Mouse (Mus musculus) E14TG2a.4 (cell line): ENCODE measurements around the gene Rab5c.

Source experiments
- CTCF ChIP-seq: conservative IDR thresholded peaks from 2 replicates; pipeline ENCODE4 v1.5.1; 2014; ENCODE audit warnings: low read length
- POU5F1 ChIP-seq: IDR thresholded peaks from 2 replicates; pipeline ENCODE4 v1.6.1; 2014; ENCODE audit warnings: low read length, borderline replicate concordance

GRCm38 (mm10) chr11:100701301-100701700 lies 36.7 kb downstream of the Rab5c start:
- TF ChIP-seq CTCF (no peak), POU5F1 (no peak)
